Mouse (Mus musculus): ENCODE measurements around the gene Tex21.

Gene Tex21

DNA sequence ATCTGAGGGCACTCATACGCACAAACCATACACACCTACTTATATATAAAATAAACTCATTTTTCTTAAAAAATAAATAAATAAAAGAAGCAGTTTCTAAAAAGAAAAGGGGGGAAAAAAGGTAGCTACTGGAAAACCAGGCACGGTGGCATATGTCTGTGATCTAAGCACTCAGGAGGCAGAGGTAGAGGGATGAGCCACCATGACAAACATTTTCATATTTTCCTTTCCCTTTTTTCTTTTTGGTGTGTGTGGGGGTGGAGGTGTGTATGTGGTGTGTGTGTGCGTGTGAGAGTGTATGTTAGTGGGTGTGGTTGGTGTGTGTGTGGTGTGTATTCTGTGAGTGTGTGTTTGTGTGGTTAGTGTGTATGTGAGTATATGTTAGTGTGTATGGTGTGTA, 5.9 kb downstream of the Tex21 start:
- no peak for TF ChIP-seq GATA4 (IDR thresholded peaks at IDR 0.05; ENCODE audit: insufficient replicate concordance, low read length)

DNA sequence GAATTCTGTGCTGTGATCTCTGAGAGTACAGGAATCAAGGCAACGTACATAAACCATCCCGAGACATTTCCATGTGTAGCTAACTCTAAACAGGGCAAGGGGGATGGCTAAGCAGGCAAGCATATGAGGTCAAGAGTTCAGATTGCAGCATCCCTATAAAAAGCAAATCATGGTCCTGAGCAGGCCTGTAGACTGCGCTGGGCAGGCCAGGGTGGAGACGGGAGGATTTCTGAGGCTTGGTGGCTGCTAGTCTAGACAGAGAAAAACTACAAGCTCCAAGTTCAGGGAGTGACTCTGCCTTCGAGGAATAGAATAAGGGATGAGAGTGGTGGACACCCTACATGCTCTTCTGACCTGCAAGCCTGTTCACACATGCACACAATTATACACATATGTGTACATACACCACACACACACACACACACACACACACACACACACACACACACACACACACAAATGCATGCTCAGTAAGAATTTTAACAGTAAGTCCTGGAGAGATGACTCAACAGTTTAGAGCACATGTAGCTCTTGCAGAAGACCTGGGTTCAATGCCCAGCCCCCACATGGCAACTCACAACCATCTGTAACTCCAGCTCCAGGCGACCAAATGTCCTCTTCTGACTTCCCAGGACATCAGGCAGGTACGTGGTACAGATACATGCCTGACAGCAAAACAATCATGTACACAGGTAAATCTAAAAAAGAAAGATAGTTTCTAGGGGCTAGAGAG, 6.5 kb downstream of the Tex21 start:
- TF ChIP-seq GATA4 (IDR thresholded peaks at IDR 0.05; ENCODE audit: insufficient replicate concordance, low read length): no peak

DNA sequence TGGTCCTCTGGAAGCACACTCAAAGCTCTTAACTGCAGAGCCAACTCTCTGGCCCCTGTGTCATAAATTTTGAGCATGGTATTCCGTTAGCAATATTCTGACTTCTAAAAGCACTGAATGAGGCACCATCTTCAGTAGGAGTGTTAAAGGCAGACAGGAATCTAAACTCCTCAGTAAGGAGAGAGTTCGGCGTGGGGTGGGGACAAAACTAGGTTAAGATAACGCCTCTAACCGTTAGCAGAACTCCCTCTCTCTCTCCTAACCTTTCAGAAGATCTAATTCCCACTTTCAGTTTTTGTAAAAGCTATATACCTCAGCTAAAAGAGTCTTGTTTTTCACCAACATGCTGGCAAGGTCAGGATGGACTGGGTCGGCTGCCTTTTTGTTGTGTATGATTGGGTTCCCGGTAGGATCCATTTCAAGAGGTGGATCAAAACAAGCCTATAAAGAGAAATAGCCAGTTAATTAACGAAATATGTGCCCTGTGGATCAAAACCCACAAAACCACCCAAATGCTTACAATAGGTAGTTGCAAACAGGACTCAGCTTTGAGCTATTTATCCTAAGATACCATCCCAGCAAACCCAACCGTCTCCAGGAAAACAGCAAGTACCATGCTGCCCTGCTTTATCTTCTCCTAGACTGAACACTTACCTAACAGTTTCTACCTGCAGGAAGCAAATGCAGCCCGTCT, 7.3 kb downstream of the Tex21 start:
- TF ChIP-seq GATA4 (IDR thresholded peaks at IDR 0.05; ENCODE audit: insufficient replicate concordance, low read length): no peak

DNA sequence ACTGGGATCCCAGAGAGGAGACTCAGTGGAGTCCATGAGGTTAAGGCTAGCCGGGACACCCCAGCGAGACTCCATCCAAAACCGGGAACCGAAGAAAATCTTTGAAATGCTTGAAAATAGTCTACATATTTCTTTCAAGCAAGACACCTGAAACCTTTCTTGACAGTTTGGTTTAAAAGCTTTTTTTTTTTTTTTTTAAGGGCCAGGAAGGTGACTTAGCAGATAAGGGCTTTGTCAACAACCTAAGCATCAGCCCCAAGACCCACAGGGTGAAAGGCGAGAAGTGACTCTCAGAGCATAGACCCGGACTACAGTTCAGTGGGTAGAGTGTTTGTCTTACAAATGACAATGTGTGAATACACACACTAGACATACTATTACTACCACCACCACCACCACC, 11.3 kb downstream of the Tex21 start:
- no peak for TF ChIP-seq GATA4 (IDR thresholded peaks at IDR 0.05; ENCODE audit: insufficient replicate concordance, low read length)

DNA sequence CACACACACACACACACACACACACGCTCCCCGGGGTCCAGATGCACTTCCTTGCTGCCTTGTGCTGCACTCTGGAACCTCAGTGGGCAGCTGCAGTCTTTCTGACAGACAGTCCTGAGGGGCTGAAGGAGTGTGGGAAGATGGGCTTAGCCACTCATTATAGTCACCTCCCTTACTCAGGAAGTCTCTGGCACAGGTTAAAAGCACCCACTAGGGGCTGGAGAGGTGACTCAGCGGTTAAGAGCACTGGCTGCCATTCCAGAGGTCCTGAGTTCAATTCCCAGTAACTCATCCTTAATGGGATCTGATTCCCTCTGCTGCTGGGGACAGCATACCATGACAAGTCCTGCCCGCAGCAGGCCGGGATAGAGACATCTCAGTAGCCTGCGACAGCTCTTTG, 15.9 kb downstream of the Tex21 start:
- TF ChIP-seq GATA4 (IDR thresholded peaks at IDR 0.05; ENCODE audit: insufficient replicate concordance, low read length): no peak

DNA sequence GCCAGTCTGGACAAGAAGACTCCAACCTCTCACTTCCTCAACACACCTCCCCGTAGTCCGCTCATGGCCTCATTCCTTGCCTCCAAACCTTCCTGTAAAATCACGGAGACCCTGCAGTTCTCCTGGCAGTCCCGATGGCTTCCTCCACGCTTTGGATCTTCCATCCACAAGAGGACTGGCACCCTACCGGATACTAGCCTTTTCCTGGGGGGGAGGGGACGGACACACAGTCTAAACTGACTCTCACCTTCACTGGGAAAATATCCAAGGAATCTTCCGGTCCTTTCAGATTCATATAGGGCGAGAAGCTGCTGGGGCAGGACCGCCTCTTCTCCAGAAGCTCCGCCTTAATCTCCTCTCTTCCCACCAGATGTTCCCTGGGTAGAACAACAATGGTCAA, 29.8 kb downstream of the Tex21 start:
- TF ChIP-seq GATA4 (IDR thresholded peaks at IDR 0.05; ENCODE audit: insufficient replicate concordance, low read length): no peak

DNA sequence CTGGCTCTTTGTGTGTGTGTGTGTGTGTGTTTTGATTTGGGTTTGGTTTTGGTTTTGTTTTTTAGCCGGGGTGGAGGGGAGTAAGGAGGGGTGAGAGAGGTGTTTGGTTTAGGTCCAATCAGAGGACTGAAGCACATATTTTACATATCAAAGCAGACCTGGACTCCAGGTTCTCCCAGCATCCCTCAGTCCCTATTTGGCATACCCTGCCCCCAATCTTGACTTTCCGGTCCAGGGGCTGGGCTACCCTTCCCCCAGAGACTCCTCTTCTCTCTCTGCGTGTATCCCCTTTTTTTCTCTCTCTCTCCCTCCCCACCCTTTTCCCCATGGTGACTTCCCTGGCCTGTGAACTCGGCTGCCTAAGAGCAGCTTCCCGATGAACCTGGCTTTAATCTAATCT, 31.4 kb downstream of the Tex21 start:
- TF ChIP-seq GATA4 (IDR thresholded peaks at IDR 0.05; ENCODE audit: insufficient replicate concordance, low read length): no peak

DNA sequence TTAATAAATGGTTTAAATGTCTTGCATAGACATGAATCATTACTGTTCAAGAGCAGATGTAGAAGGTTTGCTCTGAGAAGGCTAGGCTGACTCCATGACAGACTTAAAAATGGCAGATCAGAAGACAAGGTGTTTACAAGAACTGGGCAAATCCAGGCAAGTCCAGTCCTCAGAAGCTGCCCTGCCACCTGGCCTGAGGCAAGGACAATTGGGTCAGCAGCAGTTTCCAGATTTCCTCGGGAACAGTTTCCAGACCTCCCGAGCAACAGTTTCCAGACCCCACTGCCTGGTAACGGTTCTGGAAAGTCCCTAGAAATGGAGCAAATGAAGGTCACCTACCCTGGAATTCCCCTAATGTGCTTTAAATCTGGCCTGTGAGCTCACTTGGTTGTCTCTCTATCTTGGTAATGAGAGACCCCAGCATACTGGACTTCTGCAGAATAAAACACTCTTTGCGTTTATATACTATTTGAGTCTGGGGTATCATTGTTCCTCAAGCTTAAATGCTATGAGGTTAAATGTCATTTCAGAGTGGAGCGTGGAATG, 37.0 kb downstream of the Tex21 start:
- no peak for TF ChIP-seq GATA4 (IDR thresholded peaks at IDR 0.05; ENCODE audit: insufficient replicate concordance, low read length)

DNA sequence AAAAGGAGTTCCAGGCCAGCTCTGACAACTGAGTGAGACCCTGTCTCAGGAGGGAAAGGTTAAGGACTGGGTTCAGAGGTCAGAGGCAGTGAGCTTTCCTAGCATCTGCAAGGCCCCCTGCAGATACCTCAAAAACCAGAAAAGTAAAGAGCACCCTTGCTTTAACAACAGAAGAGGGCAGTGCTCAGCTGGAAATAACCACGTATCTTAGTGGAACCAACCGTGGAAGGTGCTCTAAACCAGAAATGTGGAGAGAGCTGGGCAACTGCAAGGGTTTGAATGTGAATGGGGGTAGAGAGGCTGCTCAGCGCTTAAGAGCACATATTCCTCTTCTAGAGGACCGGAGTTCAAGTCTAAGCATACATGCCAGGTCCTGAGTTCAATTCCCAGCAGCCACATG, 46.2 kb downstream of the Tex21 start:
- TF ChIP-seq GATA4 (IDR thresholded peaks at IDR 0.05; ENCODE audit: insufficient replicate concordance, low read length): no peak

DNA sequence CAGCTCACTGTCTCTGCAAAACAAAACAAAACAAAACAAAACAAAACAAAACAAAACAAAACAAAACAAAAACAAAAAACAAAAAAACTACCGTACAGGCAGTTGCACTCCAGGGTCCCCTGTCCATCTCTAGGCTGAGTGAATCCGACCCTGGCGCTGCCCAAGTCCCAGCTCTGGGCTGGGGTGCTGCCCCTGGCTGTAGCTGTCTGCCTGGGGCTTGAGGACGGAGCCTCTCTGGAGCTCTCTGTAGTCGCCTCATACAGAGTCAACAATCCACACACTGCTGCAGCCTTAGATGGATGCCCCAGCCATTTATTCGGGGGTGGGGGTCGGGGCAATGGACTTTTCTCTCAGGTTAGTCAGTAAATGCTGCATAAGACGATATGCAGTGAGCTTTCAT, 49.5 kb downstream of the Tex21 start:
- no peak for TF ChIP-seq GATA4 (IDR thresholded peaks at IDR 0.05; ENCODE audit: insufficient replicate concordance, low read length)

DNA sequence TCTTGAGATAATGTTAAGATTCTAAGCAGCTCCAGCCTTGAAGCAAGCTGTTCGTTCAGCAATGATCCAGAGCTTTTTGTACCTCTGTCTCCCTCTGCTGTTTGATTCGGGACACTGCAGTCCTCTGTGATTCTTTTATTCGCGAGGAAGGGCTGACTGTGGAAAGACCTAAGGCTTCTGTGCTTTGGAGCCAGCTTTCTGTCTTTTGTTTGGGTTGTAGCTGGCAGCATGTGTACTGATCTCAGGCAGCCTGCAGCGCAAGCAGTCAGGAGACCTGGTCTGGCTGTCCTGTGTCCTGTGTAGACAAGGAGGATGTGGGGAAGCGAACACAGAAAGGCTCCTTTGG, 49.9 kb downstream of the Tex21 start:
- no peak for TF ChIP-seq GATA4 (IDR thresholded peaks at IDR 0.05; ENCODE audit: insufficient replicate concordance, low read length)

DNA sequence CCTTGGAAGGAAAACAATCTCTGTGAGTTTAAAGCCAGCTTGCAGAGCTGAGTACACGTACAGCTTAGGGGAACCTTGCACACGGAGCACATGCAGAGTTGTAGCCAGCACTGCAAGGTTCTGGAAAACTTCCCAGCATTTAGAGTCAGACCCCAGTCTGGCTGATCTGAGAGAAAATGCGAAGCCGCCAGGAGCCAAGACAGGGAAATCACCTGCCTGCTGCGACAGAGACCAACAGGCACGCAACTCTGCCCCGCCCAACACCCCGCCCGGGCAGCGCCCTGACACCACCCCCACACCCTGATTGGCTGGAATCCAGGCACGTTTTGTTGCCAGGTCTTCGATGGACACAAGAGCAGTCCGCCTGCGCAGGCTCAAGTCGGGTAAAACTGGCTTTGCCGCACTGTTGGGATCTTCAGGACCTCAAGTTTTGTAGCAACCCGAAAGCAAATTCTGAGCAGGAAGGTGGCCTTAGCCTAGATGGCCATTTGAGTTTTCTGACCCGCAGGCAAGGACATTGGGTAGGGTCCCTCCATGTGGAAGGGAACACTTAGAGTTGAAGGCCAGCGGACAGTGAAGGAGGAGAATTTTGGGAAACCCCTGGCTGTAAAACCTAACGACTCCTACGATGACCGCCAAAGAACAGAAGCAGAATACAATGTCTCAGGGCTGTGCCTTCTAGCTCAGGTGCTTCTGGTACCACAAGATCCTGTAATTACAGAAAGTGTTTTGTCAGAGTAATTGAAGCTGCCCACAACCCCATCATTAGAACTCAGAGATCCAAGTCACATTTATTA, 50.4 kb downstream of the Tex21 start:
- no peak for TF ChIP-seq GATA4 (IDR thresholded peaks at IDR 0.05; ENCODE audit: insufficient replicate concordance, low read length)

DNA sequence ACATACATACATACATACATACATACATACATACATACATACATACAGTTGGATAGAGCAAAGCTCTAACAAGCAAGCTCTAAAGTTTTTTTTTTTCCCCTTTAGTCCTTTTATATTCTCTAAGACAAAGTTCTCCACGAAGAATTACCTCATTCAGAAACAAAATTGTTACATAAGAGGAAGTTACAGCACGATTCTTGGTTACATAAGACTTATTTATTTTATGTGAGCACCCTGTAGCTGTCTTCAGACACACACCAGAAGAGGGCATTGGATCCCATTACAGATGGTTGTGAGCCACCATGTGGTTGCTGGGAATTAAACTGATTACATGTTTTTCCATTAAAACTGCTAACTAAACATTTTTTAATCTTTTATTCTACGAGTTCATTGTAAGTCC, 52.0 kb downstream of the Tex21 start:
- TF ChIP-seq GATA4 (IDR thresholded peaks at IDR 0.05; ENCODE audit: insufficient replicate concordance, low read length): no peak

DNA sequence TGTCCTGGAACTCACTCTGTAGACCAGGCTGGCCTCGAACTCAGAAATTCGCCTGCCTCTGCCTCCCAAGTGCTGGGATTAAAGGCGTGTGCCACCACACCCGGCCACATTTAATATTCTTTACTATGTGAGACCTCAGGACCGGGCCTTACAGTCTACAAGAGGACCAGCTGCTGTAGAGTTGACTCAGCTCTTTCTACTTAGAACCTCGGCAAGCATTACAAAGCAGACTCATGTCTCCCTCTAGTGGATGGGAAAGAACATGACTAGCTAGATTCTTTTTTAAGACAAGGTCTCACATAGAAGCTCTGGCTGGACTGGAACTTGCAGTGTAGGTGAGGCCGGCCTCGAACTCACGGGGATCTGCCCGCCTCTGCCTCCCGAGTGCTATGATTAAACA, 55.6 kb downstream of the Tex21 start:
- no peak for TF ChIP-seq GATA4 (IDR thresholded peaks at IDR 0.05; ENCODE audit: insufficient replicate concordance, low read length)

DNA sequence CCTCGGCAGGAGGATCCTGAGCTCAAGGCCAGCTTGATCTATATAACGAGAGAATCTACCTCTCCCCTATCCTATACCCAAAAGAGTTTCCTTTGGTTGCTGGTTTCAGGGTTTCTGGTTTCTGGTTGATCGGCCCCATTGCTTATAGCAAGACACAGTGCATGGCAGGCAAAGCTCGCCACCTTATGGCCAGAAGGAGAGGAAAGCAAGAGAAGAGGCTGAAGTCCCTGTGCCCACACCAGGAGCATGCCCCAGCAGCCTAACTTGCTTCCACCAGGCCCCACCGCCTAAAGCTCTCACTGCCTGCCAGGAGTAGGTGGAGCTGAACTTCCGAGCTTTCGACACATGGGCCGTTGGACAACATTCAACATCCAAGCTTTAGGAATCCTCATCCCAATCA, 58.7 kb downstream of the Tex21 start:
- TF ChIP-seq GATA4 (IDR thresholded peaks at IDR 0.05; ENCODE audit: insufficient replicate concordance, low read length): no peak

DNA sequence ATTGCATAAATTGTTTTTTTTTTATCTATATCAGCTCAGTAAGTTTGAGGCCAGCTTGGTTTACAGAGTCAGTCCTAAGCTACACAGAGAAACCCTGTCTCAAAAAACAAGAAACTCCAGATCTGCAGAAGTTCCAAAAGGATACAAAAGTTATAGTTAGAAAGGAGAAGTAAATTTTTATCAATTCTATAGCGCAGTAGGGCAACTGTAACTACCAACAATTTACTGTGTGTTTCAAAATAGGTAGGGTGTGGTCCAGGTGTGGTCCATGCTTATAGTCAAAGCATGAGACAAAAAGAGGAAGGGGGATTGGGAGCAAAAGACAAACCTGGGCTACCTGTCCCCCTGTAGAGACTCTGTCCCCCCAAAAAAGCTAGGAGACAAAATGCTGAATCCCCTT, 60.1 kb downstream of the Tex21 start:
- TF ChIP-seq GATA4 (IDR thresholded peaks at IDR 0.05; ENCODE audit: insufficient replicate concordance, low read length): no peak

Measured in liver, adult (tissue).